23 mouse cellular contexts compared by ENCODE assay signal in the genomic region with DNA sequence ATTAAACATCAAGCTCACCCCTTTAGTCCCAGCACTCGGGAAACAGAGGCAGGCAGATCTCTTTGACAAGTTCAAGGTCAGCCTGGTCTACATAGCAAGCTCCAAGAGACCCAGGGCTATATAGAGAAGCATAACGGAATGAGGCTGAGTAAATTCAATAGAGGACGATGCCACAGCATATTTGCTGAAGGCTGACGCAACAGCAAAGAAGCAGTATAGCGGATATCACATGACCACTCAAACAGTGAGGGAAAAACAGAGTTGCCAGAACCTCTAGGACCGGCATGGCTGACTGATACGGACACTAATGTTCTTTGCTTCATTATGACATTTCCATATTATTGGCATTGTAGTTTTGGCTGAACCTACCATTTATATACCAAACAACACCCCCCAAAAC.
"Had no signal": no experiment of that assay in that cellular context is flagged by ENCODE, and none has a peak within 500 bp of the region (broad histone marks: within the 10 kb centered on the region; RNA-seq: fewer than 3 reads in every experiment).

No protein-coding gene starts in this region.

- H3K4me2 ChIP-seq: lung, embryonic 15.5 days; midbrain, embryonic 11.5 days; midbrain, embryonic 13.5 days; midbrain, embryonic 15.5 days; neural tube, embryonic 13.5 days; neural tube, embryonic 15.5 days; stomach, embryonic 15.5 days had no signal

- H3K4me3 ChIP-seq: lung, embryonic 15.5 days; megakaryocyte, embryonic 14.5 days; midbrain, embryonic 13.5 days; midbrain, embryonic 15.5 days; neural tube, embryonic 13.5 days; neural tube, embryonic 15.5 days; stomach, embryonic 15.5 days had no signal

- H3K27ac ChIP-seq: lung, embryonic 15.5 days; macrophage; midbrain, embryonic 13.5 days; midbrain, embryonic 15.5 days; neural tube, embryonic 13.5 days; neural tube, embryonic 15.5 days; stomach, embryonic 15.5 days; stomach, postnatal 0 days had no signal

- H3K27me3 ChIP-seq: lung, embryonic 15.5 days; megakaryocyte, embryonic 14.5 days; midbrain, embryonic 13.5 days; midbrain, embryonic 15.5 days; neural tube, embryonic 13.5 days; neural tube, embryonic 15.5 days; stomach, embryonic 15.5 days had no signal

- H3K9ac ChIP-seq: liver, postnatal 0 days; lung, embryonic 15.5 days; midbrain, embryonic 13.5 days; midbrain, embryonic 15.5 days; neural tube, embryonic 13.5 days; neural tube, embryonic 15.5 days; stomach, embryonic 15.5 days had no signal

- ATAC-seq: liver, postnatal 0 days; lung, postnatal 0 days; midbrain, embryonic 13.5 days; midbrain, embryonic 15.5 days had no signal

- H3K9me3 ChIP-seq: midbrain, embryonic 15.5 days; neural tube, embryonic 13.5 days; neural tube, embryonic 15.5 days; stomach, embryonic 15.5 days had no signal

- H3K36me3 ChIP-seq: lung, embryonic 15.5 days; midbrain, embryonic 13.5 days; midbrain, embryonic 15.5 days; neural tube, embryonic 13.5 days; neural tube, embryonic 15.5 days; stomach, embryonic 15.5 days had no signal

- DNase-seq: liver, postnatal 0 days; lung, adult 2 months; lung, postnatal 14 days; lung, postnatal 36 days; retina, postnatal 1 day; right cerebral cortex, adult 18-20 months; right cerebral cortex, postnatal 25 days; right cerebral cortex, postnatal 4 days; spleen, adult 18-20 months; thymus, adult 2 months; thymus, postnatal 25 days; thymus, postnatal 4 days had no signal

- H3K4me1 ChIP-seq: lung, embryonic 15.5 days; megakaryocyte, embryonic 14.5 days; midbrain, embryonic 13.5 days; midbrain, embryonic 15.5 days; neural tube, embryonic 13.5 days; neural tube, embryonic 15.5 days; stomach, embryonic 15.5 days had no signal
